Mouse (Mus musculus) C2C12 (cell line): ENCODE results near the gene Ppm1h. TPM values are rescaled to one million over a fixed set of nuclear protein-coding genes. Genes with fewer than 3 reads are reported as not detected.
A peak's percentile ranks its signal among the peaks of the same experiment; 100 is the strongest.

Experiments used
- H3K27me3 ChIP-seq: one replicate; pipeline ENCODE4 v1.6.1; 2011; ENCODE audit not compliant: control insufficient read depth, insufficient read depth, insufficient read length
- H3K36me3 ChIP-seq: one replicate; pipeline ENCODE4 v1.6.1; 2011; ENCODE audit not compliant: control insufficient read depth, insufficient read depth
- H3K4me3 ChIP-seq: one replicate; pipeline ENCODE4 v1.5.1; 2011; ENCODE audit warnings: mild to moderate bottlenecking, control low read depth; ENCODE audit not compliant: poor library complexity, insufficient read depth, severe bottlenecking
- H3K79me2 ChIP-seq: one replicate; pipeline ENCODE4 v1.6.1; 2011; ENCODE audit not compliant: control insufficient read depth, insufficient read depth
- H3K79me3 ChIP-seq: one replicate; pipeline ENCODE4 v1.6.1; 2011; ENCODE audit warnings: low read depth, control low read depth
- H3ac ChIP-seq: one replicate; pipeline ENCODE3; 2011; ENCODE audit warnings: low read depth; ENCODE audit not compliant: control insufficient read depth, insufficient read length
- CEBPB ChIP-seq: IDR thresholded peaks from one replicate; pipeline ENCODE4 v1.6.1; 2011; ENCODE audit warnings: low read depth, mild to moderate bottlenecking, control low read depth, moderate library complexity
- CTCF ChIP-seq: IDR thresholded peaks from one replicate; pipeline ENCODE4 v1.5.1; 2011; ENCODE audit not compliant: control insufficient read depth, insufficient read depth, insufficient read length
- FOSL1 ChIP-seq: IDR thresholded peaks from one replicate; pipeline ENCODE4 v1.8.0; 2011; ENCODE audit warnings: mild to moderate bottlenecking, low read length; ENCODE audit not compliant: poor library complexity, insufficient read depth, severe bottlenecking
- MAX ChIP-seq: IDR thresholded peaks from one replicate; pipeline ENCODE4 v1.6.1; 2011; ENCODE audit warnings: mild to moderate bottlenecking, control low read depth
- MYOD1 ChIP-seq: IDR thresholded peaks from one replicate; pipeline ENCODE4 v1.6.1; 2011; ENCODE audit warnings: low read depth; ENCODE audit not compliant: control insufficient read depth, insufficient read length
- MYOG ChIP-seq: IDR thresholded peaks from one replicate; pipeline ENCODE4 v1.6.1; 2011; ENCODE audit not compliant: control insufficient read depth, insufficient read length; ENCODE audit errors: extremely low read depth
- USF1 ChIP-seq: IDR thresholded peaks from one replicate; pipeline ENCODE4 v1.6.1; 2011; ENCODE audit warnings: low read depth, mild to moderate bottlenecking, control low read depth, moderate library complexity
- polyA plus RNA-seq: library from polyadenylated mRNA; unstranded; fragments of >200 nt; fragmentation: generic; extraction: Trizol; gene quantifications from one replicate; pipeline ENCODE4 v1.2.1, GENCODE M21; 2012; ENCODE audit warnings: missing spikeins

Ppm1h gene
- polyA plus RNA-seq, 1 experiment: 0.06 TPM

DNA sequence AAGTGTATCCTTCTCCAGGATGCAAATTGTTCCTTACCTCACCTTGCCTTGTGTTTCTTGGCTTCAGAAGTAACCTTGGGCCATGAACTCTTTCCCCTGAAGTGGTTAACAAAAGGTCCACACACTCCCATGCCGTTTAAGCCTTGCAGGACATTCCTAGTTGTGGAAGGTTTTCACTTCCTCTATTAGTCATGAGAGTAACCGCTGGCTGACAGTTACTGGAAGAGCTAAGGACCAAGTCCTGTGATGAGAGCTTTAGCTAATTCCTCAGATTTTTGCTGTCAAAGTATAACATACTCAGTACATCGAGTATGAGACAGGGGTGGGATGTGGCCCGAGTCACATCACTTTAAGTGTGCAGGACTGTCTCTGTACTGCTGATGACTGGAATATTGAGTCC, 204.1 kb downstream of the Ppm1h start:
- Histone ChIP-seq H3K27me3 (no peaks in the 10 kb centered on the region), H3ac (no peak overlapping the region), H3K79me2 (no peaks in the 10 kb centered on the region), H3K36me3 (no peaks in the 10 kb centered on the region), H3K4me3 (no peak overlapping the region), H3K79me3 (no peaks in the 10 kb centered on the region)
- TF ChIP-seq MYOD1 (no peak), CTCF (no peak), MAX (no peak), CEBPB (no peak), USF1 (no peak), FOSL1 (no peak), MYOG (no peak)

DNA sequence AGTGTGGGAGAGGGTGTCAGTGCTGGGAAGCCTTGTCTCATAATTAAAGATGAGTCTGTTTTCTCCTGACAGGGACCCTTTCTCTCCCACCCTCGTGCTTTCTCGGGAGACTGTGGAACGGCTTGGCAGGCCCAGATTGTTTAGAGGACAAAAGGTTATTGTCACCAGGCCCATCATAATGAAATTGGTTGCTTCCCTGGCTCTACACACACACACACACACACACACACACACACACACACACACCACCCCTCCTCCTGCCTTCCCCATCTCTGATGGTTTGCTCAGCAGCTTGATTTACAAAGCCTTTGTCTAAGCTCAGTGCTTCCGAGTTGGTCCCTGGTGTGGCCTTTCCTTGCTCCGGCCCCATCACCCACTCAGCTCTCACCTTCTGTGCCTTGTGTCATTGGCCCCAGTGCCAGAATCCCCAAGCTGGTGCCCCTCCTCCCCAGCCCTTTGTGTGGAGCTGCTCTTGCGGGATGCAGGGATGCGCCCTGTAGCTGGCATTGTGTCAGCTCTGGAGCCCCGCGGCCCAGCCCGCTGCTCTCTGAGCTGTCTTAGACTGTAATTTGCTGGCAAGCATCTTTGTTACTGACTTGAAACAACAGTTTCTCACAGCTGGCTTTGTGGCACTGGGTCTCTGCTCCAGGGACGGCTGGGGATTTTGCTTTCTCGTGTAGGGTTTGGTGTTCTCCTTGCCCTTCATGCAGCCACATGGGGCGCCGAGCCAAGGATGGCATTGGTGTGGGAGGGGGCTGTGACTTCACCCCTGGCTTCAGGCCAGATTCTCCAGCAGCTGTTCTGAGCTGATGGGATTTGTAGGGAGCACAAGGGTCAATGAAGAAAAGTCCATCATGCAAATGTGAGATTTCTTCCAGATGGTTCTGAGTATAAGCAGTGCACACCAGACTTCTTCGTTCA, 205.5 kb downstream of the Ppm1h start:
- Histone ChIP-seq H3ac (no peak overlapping the region), H3K79me3 (no peaks in the 10 kb centered on the region), H3K79me2 (no peaks in the 10 kb centered on the region), H3K27me3 (no peaks in the 10 kb centered on the region), H3K4me3 (no peak overlapping the region), H3K36me3 (no peaks in the 10 kb centered on the region)
- TF ChIP-seq MAX: no peak
- no peak for TF ChIP-seq FOSL1
- TF ChIP-seq USF1: no peak
- no peak for TF ChIP-seq CTCF
- no peak for TF ChIP-seq CEBPB
- no peak for TF ChIP-seq MYOG
- no peak for TF ChIP-seq MYOD1

GRCm38 (mm10) chr10:122885301-122885700, 206.7 kb downstream of the Ppm1h start:
- H3ac ChIP-seq: no peak overlapping the region
- no peak overlapping the region for H3K4me3 ChIP-seq
- no peaks in the 10 kb centered on the region for H3K36me3 ChIP-seq
- H3K27me3 ChIP-seq: no peaks in the 10 kb centered on the region
- no peaks in the 10 kb centered on the region for H3K79me2 ChIP-seq
- H3K79me3 ChIP-seq: no peaks in the 10 kb centered on the region
- TF ChIP-seq FOSL1: no peak
- TF ChIP-seq CEBPB: no peak
- TF ChIP-seq MAX: no peak
- TF ChIP-seq CTCF: no peak
- TF ChIP-seq MYOG: no peak
- no peak for TF ChIP-seq USF1
- TF ChIP-seq MYOD1: no peak

DNA sequence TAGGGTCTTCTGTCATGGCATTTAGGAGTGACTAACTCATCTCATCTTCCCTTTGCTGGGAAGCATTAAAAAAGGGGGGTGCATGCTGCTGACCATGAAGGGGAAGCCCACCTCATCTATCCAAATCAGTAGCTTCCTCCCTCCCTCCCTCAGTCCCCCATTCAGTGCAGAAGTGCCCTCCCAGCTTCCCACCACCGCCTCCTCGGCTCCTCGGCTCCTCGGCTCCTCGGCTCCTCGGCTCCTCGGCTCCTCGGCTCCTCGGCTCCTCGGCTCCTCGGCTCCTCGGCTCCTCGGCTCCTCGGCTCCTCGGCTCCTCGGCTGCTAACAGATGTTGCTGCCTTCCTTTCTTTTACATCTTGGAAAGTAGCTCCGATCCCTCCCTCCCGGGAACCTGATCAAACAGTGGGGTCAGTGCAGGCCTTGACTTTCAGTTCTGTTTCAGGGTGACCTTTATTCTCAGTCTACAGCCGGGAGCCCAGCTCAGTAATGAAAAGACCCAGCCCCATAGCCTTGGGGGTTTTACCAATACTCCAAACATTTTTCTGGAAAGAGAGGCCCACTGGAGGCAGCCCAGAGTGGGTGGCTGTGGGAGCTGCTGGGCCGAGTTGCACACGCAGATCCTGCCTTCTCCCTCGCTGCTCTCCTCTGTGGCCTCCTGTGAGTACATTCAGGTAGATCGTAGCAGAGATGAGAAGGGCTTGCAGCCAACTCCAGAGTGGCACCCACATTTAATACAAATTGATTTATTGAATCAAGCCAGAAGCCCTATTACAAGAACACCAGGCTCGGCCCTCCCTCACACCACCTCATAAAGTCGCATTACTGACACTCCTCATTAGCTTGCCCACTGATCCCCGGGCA, 207.7 kb downstream of the Ppm1h start:
- Histone ChIP-seq H3ac (peak overlapping the region; percentile 71), H3K79me2 (no peaks in the 10 kb centered on the region), H3K27me3 (no peaks in the 10 kb centered on the region), H3K79me3 (no peaks in the 10 kb centered on the region), H3K36me3 (no peaks in the 10 kb centered on the region), H3K4me3 (no peak overlapping the region)
- TF ChIP-seq MAX (no peak), MYOD1 (no peak), FOSL1 (no peak), CEBPB (no peak), MYOG (no peak)

- no peaks in the 10 kb centered on the region for H3K36me3 ChIP-seq
- TF ChIP-seq MAX (no peak), FOSL1 (no peak), MYOD1 (no peak), MYOG (no peak), CTCF (no peak), CEBPB (no peak), USF1 (no peak)
- H3K79me2 ChIP-seq: no peaks in the 10 kb centered on the region
- H3K4me3 ChIP-seq: no peak overlapping the region
- H3K27me3 ChIP-seq: no peaks in the 10 kb centered on the region
- H3K79me3 ChIP-seq: no peaks in the 10 kb centered on the region
- no peak overlapping the region for H3ac ChIP-seq
Observed at GRCm38 (mm10) chr10:122886916-122887527, 208.5 kb downstream of the Ppm1h start.
